Mouse (Mus musculus) E14TG2a.4 (cell line): ENCODE results near the gene Mid1.
A peak's percentile ranks its signal among the peaks of the same experiment; 100 is the strongest.
"Not testable (repeated sequence)": the region's sequence is repeated elsewhere in the genome, so short reads cannot be mapped to it uniquely, and the experiment has no call there.

Source experiments
- H3K27me3 ChIP-seq: 2 replicates; pipeline ENCODE4 v1.6.1; 2014; ENCODE audit warnings: low read length, control low read depth; ENCODE audit not compliant: insufficient read depth
- H3K36me3 ChIP-seq: 2 replicates; pipeline ENCODE4 v1.6.1; 2014; ENCODE audit warnings: low read length, control low read depth; ENCODE audit not compliant: insufficient read depth
- H3K4me1 ChIP-seq: replicated peaks from 2 replicates; pipeline ENCODE4 v1.6.1; 2014; ENCODE audit warnings: low read depth, low read length, control low read depth
- H3K4me3 ChIP-seq: replicated peaks from 2 replicates; pipeline ENCODE4 v1.5.1; 2014; ENCODE audit warnings: mild to moderate bottlenecking, low read length
- H3K9me3 ChIP-seq: 2 replicates; pipeline ENCODE4 v1.6.1; 2014; ENCODE audit warnings: low read length, control low read depth
- CTCF ChIP-seq: conservative IDR thresholded peaks from 2 replicates; pipeline ENCODE4 v1.5.1; 2014; ENCODE audit warnings: low read length
- NANOG ChIP-seq: IDR thresholded peaks from 2 replicates; pipeline ENCODE4 v1.6.1; 2014; ENCODE audit warnings: borderline replicate concordance, low read length, mixed read lengths
- POU5F1 ChIP-seq: IDR thresholded peaks from 2 replicates; pipeline ENCODE4 v1.6.1; 2014; ENCODE audit warnings: low read length, borderline replicate concordance

Mid1 gene

GRCm38 (mm10) chrX:170010581-170011528 lies 325.9 kb downstream of the Mid1 start:
- not testable (repeated sequence) for H3K27me3 ChIP-seq
- peaks cover 28% of the 10 kb centered on the region for H3K9me3 ChIP-seq
- peak overlapping the region; percentile 97 for H3K4me3 ChIP-seq
- TF ChIP-seq POU5F1 (0 out of 2 replicates have a peak, but pooled peaks have one; percentile 16), CTCF (peak; percentile 27)
- peaks cover 17% of the 10 kb centered on the region for H3K36me3 ChIP-seq
- peaks cover 30% of the 10 kb centered on the region for H3K4me1 ChIP-seq

DNA sequence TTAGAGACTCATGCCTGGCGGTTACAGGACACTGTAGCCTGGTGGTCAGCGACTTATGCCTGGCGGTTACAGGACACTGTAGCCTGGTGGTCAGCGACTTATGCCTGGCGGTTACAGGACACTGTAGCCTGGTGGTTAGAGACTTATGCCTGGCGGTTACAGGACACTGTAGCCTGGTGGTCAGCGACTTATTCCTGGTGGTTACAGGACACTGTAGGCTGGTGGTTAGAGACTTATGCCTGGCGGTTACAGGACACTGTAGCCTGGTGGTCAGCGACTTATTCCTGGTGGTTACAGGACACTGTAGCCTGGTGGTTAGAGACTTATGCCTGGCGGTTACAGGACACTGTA lies 326.5 kb downstream of the Mid1 start:
- not testable (repeated sequence) for H3K27me3 ChIP-seq
- H3K9me3 ChIP-seq: peaks cover 26% of the 10 kb centered on the region
- peaks cover 30% of the 10 kb centered on the region for H3K4me1 ChIP-seq
- H3K36me3 ChIP-seq: peaks cover 20% of the 10 kb centered on the region
- H3K4me3 ChIP-seq: peak overlapping the region; percentile 97

DNA sequence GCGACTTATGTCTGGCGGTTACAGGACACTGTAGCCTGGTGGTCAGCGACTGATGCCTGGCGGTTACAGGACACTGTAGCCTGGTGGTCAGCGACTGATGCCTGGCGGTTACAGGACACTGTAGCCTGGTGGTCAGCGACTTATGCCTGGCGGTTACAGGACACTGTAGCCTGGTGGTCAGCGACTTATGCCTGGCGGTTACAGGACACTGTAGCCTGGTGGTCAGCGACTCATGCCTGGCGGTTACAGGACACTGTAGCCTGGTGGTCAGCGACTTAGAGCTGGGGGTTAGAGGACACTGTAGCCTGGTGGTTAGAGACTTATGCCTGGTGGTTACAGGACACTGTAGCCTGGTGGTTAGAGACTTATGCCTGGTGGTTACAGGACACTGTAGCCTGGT lies 328.4 kb downstream of the Mid1 start:
- not testable (repeated sequence) for H3K27me3 ChIP-seq, H3K4me3 ChIP-seq
- H3K4me1 ChIP-seq: peaks cover 22% of the 10 kb centered on the region
- H3K9me3 ChIP-seq: peaks cover 18% of the 10 kb centered on the region
- peaks cover 36% of the 10 kb centered on the region for H3K36me3 ChIP-seq

- Histone ChIP-seq H3K4me1 (peaks cover 24% of the 10 kb centered on the region), H3K4me3 (peak overlapping the region; percentile 64), H3K36me3 (peaks cover 42% of the 10 kb centered on the region), H3K9me3 (peaks cover 22% of the 10 kb centered on the region)
- H3K27me3 ChIP-seq: not testable (repeated sequence)
These were observed 329.0 kb downstream of the Mid1 start for GRCm38 (mm10) chrX:170014038-170014437.

- peaks cover 32% of the 10 kb centered on the region for H3K9me3 ChIP-seq
- not testable (repeated sequence) for H3K27me3 ChIP-seq
- peaks cover 54% of the 10 kb centered on the region for H3K36me3 ChIP-seq
- peak overlapping the region; percentile 55 for H3K4me3 ChIP-seq
- peaks cover 31% of the 10 kb centered on the region for H3K4me1 ChIP-seq
These were observed 330.9 kb downstream of the Mid1 start for GRCm38 (mm10) chrX:170015883-170016282.

DNA sequence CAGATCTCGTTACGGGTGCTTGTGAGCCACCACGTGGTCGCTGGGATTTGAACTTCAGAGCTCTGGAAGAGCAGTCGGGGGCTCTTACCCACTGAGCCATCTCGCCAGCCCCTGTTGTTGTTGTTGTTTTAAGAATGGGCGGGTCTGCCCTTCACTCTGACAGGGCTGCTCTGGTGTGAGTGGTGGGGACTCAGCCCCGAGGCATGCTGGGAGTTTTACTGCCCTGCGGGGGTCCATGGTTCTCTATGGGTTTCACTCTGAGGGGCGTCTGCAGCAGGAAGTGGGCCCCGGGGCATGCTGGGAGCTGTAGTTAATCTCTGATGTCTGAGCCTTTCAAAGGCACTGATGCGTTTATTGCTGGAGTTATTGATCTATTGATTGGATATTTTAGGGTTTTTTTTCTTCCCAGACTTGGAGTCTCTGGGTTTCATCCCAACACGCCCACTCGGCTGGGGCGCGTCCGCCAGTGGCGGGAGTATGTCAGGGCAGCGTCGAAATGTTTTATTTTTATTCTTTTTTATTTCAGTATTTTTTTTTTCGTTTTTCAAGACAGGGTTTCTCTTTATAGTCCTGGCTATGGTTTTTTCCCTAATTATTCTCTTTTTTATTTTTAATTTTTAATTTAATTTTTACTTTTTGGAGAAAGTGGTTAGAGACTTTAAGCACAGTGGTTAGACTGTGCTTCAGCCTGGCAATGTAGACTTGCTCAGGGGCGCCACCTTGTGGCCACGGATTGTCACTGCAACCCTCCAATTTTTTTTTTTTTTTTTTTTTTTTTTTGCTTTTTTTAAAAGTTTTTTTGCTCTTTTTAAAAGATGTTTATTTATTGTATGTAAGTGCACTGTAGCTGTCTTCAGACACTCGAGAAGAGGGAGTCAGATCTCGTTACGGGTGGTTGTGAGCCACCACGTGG lies 332.6 kb downstream of the Mid1 start:
- peaks cover 63% of the 10 kb centered on the region for H3K36me3 ChIP-seq
- peaks cover 34% of the 10 kb centered on the region for H3K4me1 ChIP-seq
- peak overlapping the region; percentile 80 for H3K4me3 ChIP-seq
- not testable (repeated sequence) for H3K27me3 ChIP-seq
- peaks cover 43% of the 10 kb centered on the region for H3K9me3 ChIP-seq
- peak; percentile 100 for TF ChIP-seq CTCF
- TF ChIP-seq POU5F1: peak; percentile 78; the same call in 1 of the 2 replicates
- TF ChIP-seq NANOG: peak; percentile 84

DNA sequence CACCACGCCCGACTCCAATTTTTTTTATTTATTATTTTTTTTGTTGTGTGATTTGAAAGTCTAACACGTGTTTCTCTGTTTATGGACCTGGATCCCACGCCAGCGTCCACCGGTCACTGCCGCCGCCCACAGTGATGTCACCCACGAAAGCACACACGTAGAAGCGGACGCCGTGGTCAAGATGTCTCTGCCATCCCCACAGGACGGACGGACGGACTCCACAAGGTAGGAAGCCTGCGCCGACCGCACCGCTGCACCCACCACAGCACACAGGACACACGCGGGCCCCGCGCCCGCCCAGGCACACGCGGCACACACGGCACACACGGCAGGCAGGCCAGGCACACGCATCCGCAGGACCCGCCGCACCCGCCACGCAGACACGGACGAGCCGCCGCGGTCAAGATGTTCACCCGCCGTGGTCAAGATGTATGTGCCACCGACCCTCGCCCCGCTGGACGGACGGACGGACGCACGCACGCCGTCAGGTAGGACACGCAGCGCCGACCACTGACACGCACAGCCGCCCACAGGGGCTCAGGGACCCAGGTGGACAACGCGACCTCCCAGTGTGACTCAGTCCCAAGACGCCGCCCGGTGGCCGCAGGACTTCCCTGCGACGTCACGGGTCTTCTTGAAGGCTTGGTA lies 333.7 kb downstream of the Mid1 start:
- Histone ChIP-seq H3K4me3 (peak overlapping the region; percentile 80), H3K9me3 (peaks cover 43% of the 10 kb centered on the region), H3K36me3 (peaks cover 63% of the 10 kb centered on the region), H3K4me1 (peaks cover 34% of the 10 kb centered on the region)
- not testable (repeated sequence) for H3K27me3 ChIP-seq

DNA sequence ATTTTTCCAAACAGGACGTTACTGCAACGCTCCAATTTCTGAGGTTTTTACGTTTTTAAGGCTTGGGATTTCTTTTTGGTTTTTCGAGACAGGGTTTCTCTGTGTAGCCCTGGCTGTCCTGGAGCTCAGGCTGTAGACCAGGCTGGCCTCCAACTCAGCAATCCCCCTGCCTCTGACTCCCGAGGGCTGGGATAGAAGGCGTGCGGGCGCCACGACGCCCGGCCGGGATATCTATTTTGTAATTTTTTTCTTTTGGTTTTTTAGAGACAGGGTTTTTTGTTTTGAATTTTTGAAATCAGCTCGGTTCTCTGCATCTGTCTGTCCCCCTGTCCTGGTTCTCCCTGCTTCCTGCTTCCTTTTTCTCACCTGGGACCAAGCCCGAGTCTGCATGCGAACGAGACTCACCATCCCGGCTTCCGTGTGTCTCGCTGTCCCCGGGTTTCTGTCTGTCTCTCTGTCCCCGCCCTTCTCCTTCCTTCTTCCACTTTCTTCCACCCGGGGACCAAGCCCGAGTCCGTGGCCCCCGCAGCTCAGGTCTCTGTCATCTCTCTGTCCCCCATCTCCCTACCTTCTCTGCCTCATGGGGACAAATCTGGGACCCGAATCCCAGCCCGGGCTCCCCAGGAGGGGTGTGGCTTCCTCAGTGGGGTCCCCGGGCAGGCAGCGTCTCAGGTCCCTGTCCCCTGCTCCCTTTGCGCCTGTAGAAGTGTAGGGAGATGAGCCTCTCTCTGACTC lies 334.4 kb downstream of the Mid1 start:
- H3K9me3 ChIP-seq: peaks cover 43% of the 10 kb centered on the region
- peaks cover 31% of the 10 kb centered on the region for H3K4me1 ChIP-seq
- H3K36me3 ChIP-seq: peaks cover 59% of the 10 kb centered on the region
- not testable (repeated sequence) for H3K27me3 ChIP-seq
- TF ChIP-seq CTCF (peak; percentile 22), POU5F1 (peak; percentile 43; the same call in 1 of the 2 replicates)
- peak overlapping the region; percentile 80 for H3K4me3 ChIP-seq
